Mouse (Mus musculus): Measurements from ENCODE around the gene Tubb2a. TPM values are rescaled to one million over a fixed set of nuclear protein-coding genes. Genes with fewer than 3 reads are reported as not detected.
A peak's percentile ranks its signal among the peaks of the same experiment; 100 is the strongest.

Gene Tubb2a
- total and polyA plus RNA-seq, 3 experiments = 38.8 to 55.9 TPM; not detected in 1

GRCm38 (mm10) chr13:34077492-34078271 is at the start of gene Tubb2a (continued):
- TF ChIP-seq TAL1 (IDR thresholded peaks at IDR 0.05; ENCODE audit: low read length) (no peak), CTCF (IDR thresholded peaks at IDR 0.05 in 2 of 3, conservative IDR thresholded peaks at IDR 0.05 in 1 of 3; ENCODE audit: control insufficient read depth in 1 of 3, insufficient read depth in 1 of 3, low read depth in 2 of 3, low read length in 3 of 3, poor library complexity in 1 of 3, severe bottlenecking in 1 of 3) (peak in 2 of 3 experiments; percentile 33; a peak in 3 of 6 replicates)

- Histone ChIP-seq H3K36me3 (ENCODE audit: control insufficient read depth in 1 of 2, insufficient read depth in 2 of 2, low read length in 2 of 2) (peaks cover 0 to 5% of the 10 kb centered on the region in 2 experiments; a peak in 2 of 4 replicates), H3K4me3 (ENCODE audit: control insufficient read depth in 1 of 2, insufficient read depth in 1 of 2, low read depth in 2 of 2, low read length in 2 of 2) (no peak overlapping the region), H3K9me3 (replicated peaks; ENCODE audit: insufficient read depth, low read length) (no peaks in the 10 kb centered on the region), H3K9ac (ENCODE audit: control insufficient read depth, low read depth, low read length, poor library complexity, severe bottlenecking) (no peak overlapping the region), H3K79me2 (ENCODE audit: control insufficient read depth, insufficient read depth, low read length, poor library complexity) (no peaks in the 10 kb centered on the region), H3K27ac (ENCODE audit: control insufficient read depth, low read depth, low read length) (no peak overlapping the region), H3K4me1 (ENCODE audit: control insufficient read depth in 1 of 2, insufficient read depth in 2 of 2, low read length in 2 of 2) (peaks cover 6 to 19% of the 10 kb centered on the region in 2 experiments), H3K27me3 (ENCODE audit: control insufficient read depth in 1 of 2, insufficient read depth in 2 of 2, low read length in 2 of 2) (no peaks in the 10 kb centered on the region)
- no peak for DNase-seq (ENCODE audit: low read depth, low spot score)
- TF ChIP-seq RAD21 (IDR thresholded peaks at IDR 0.05; ENCODE audit: low read depth, low read length) (no peak), MYB (IDR thresholded peaks at IDR 0.05; ENCODE audit: low read depth, low read length) (no peak), USF2 (IDR thresholded peaks at IDR 0.05; ENCODE audit: borderline replicate concordance in 1 of 2, insufficient read depth in 1 of 2, low read depth in 1 of 2, low read length in 2 of 2) (no peak), SMC3 (IDR thresholded peaks at IDR 0.05; ENCODE audit: low read depth, low read length) (no peak), BHLHE40 (IDR thresholded peaks at IDR 0.05; ENCODE audit: borderline replicate concordance, low read depth, low read length) (no peak), NRF1 (IDR thresholded peaks at IDR 0.05; ENCODE audit: insufficient read depth, low read depth, low read length, poor library complexity, severe bottlenecking) (no peak), ZKSCAN1 (IDR thresholded peaks at IDR 0.05; ENCODE audit: low read depth, low read length) (no peak), ZC3H11A (IDR thresholded peaks at IDR 0.05; ENCODE audit: low read depth, low read length) (no peak)
Measured at GRCm38 (mm10) chr13:34125711-34126110, 47.9 kb upstream of the Tubb2a start.

- no peak overlapping the region for H3K9ac ChIP-seq (ENCODE audit: control insufficient read depth, low read depth, low read length, poor library complexity, severe bottlenecking)
- H3K27me3 ChIP-seq (ENCODE audit: control insufficient read depth in 1 of 2, insufficient read depth in 2 of 2, low read length in 2 of 2) = no peaks in the 10 kb centered on the region
- H3K4me3 ChIP-seq (ENCODE audit: control insufficient read depth in 1 of 2, insufficient read depth in 1 of 2, low read depth in 2 of 2, low read length in 2 of 2) = no peak overlapping the region
- no peaks in the 10 kb centered on the region for H3K79me2 ChIP-seq (ENCODE audit: control insufficient read depth, insufficient read depth, low read length, poor library complexity)
- TF ChIP-seq MXI1 (IDR thresholded peaks at IDR 0.05; ENCODE audit: low read depth, low read length) = no peak
- no peak for TF ChIP-seq CHD1 (IDR thresholded peaks at IDR 0.05; ENCODE audit: low read depth, low read length)
- no peak for TF ChIP-seq ETS1 (IDR thresholded peaks at IDR 0.05; ENCODE audit: low read depth, low read length)
- TF ChIP-seq BHLHE40 (IDR thresholded peaks at IDR 0.05; ENCODE audit: borderline replicate concordance, low read depth, low read length) = no peak
- no peak for TF ChIP-seq GATA1 (IDR thresholded peaks at IDR 0.05; ENCODE audit: low read depth, low read length)
- TF ChIP-seq SMC3 (IDR thresholded peaks at IDR 0.05; ENCODE audit: low read depth, low read length) = no peak
- no peak for TF ChIP-seq EP300 (IDR thresholded peaks at IDR 0.05; ENCODE audit: low read depth in 1 of 2, low read length in 2 of 2)
- TF ChIP-seq KAT2A (conservative IDR thresholded peaks at IDR 0.05; ENCODE audit: low read depth, low read length) = no peak
- no peak for TF ChIP-seq NRF1 (IDR thresholded peaks at IDR 0.05; ENCODE audit: insufficient read depth, low read depth, low read length, poor library complexity, severe bottlenecking)
- peaks cover 44 to 52% of the 10 kb centered on the region in 2 experiments for H3K4me1 ChIP-seq (ENCODE audit: control insufficient read depth in 1 of 2, insufficient read depth in 2 of 2, low read length in 2 of 2)
- no peaks in the 10 kb centered on the region for H3K9me3 ChIP-seq (replicated peaks; ENCODE audit: insufficient read depth, low read length)
- H3K27ac ChIP-seq (ENCODE audit: control insufficient read depth, low read depth, low read length) = peak overlapping the region; percentile 22; the same call in 1 of the 2 replicates
- peaks cover 0 to 48% of the 10 kb centered on the region in 2 experiments; a peak in 2 of 4 replicates for H3K36me3 ChIP-seq (ENCODE audit: control insufficient read depth in 1 of 2, insufficient read depth in 2 of 2, low read length in 2 of 2)
- no peak for DNase-seq (ENCODE audit: low read depth, low spot score)
Measured at GRCm38 (mm10) chr13:34120536-34120935, 42.7 kb upstream of the Tubb2a start.
